Mouse (Mus musculus) hindbrain, embryonic 14.5 days (tissue): ENCODE measurements around the gene Rai14. TPM values are rescaled to one million over a fixed set of nuclear protein-coding genes. Genes with fewer than 3 reads are reported as not detected.

ENCODE experiments used
- ATAC-seq: fragments of 200-750 bp; cut with Nextera tagmentation; 2 replicates; pipeline ENCODE4 v1.8.0; 2017; ENCODE audit warnings: moderate number of reproducible peaks, mild to moderate bottlenecking, moderate TSS enrichment, moderate library complexity; ENCODE audit not compliant: low FRiP score
- DNase-seq: peaks from one replicate; pipeline ENCODE4 v3.0.0-alpha.2; 2015; ENCODE audit warnings: low spot score
- H3K27ac ChIP-seq: fragments of 300-500 bp; sonication (generic); 2 replicates; pipeline ENCODE4 v1.5.1; 2014; ENCODE audit warnings: mild to moderate bottlenecking, moderate library complexity
- H3K27me3 ChIP-seq: fragments of 300-500 bp; sonication (generic); 2 replicates; pipeline ENCODE4 v1.6.1; 2014; ENCODE audit warnings: mild to moderate bottlenecking, low read length, mixed read lengths; ENCODE audit not compliant: control insufficient read depth, insufficient read depth
- H3K36me3 ChIP-seq: fragments of 300-500 bp; sonication (generic); replicated peaks from 2 replicates; pipeline ENCODE4 v1.6.1; 2014; ENCODE audit not compliant: control insufficient read depth, insufficient read depth
- H3K4me1 ChIP-seq: fragments of 300-500 bp; sonication (generic); replicated peaks from 2 replicates; pipeline ENCODE4 v1.6.1; 2014; ENCODE audit warnings: antibody characterized with exemption, low read length, mixed read lengths; ENCODE audit not compliant: control insufficient read depth, insufficient read depth
- H3K4me2 ChIP-seq: fragments of 300-500 bp; sonication (generic); replicated peaks from 2 replicates; pipeline ENCODE4 v1.6.1; 2014; ENCODE audit warnings: mild to moderate bottlenecking, moderate library complexity
- H3K4me3 ChIP-seq: fragments of 300-500 bp; sonication (generic); replicated peaks from 2 replicates; pipeline ENCODE4 v1.5.1; 2014; ENCODE audit warnings: mild to moderate bottlenecking, low read length
- H3K9ac ChIP-seq: fragments of 300-500 bp; sonication (generic); 2 replicates; pipeline ENCODE4 v1.6.1; 2014
- H3K9me3 ChIP-seq: fragments of 300-500 bp; sonication (generic); 2 replicates; pipeline ENCODE4 v1.6.1; 2016; ENCODE audit warnings: low read length; ENCODE audit not compliant: control insufficient read depth
- WGBS: fragments of 180-500 bp; shearing (Covaris S2); extraction: QIAGEN DNeasy Blood & Tissue Kit; methylation state at CpG from one replicate; pipeline ENCODE4 v1.1.7; 2014; 5-methylcytosine and 5-hydroxymethylcytosine counted together
- polyA plus RNA-seq: library from polyadenylated mRNA; unstranded; fragments of >200 nt; fragmentation: Nextera tagmentation; extraction: Ambion mirVana; gene quantifications from 2 replicates; pipeline ENCODE4 v1.2.1, GENCODE M21; 2014

The Rai14 gene
- polyA plus RNA-seq, 1 experiment from 2014 or later = 12.9 TPM

DNA sequence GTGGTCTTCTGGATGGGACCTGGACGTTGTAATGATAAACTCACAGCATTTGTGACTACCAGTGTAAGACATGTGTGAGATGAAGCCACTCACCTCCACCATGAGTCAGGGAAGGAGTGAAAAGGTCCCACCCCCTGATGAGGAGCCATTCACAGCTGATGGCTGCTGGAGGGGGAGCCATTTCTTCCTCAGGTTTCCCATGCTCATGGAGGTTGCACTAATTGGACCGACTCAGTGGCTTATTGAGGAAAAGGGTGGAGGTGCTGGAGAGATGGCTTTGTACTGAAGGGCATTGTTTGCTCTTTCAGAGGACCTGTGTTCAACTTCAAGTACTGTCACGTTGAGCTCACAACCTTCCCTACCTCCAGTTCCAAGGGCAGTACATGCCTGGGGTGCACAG, 10.4 kb upstream of the Rai14 start:
- no peaks in the 10 kb centered on the region for H3K27me3 ChIP-seq
- DNase-seq (no peak), ATAC-seq (no peak)
- H3K4me2 ChIP-seq = no peak overlapping the region
- peaks cover 4% of the 10 kb centered on the region for H3K4me1 ChIP-seq
- H3K9ac ChIP-seq = no peak overlapping the region
- no peaks in the 10 kb centered on the region for H3K36me3 ChIP-seq
- H3K9me3 ChIP-seq = no peaks in the 10 kb centered on the region
- no peak overlapping the region for H3K27ac ChIP-seq
- no peak overlapping the region for H3K4me3 ChIP-seq
- 86% methylated on average over 3 of the region's 3 CpGs for WGBS

DNA sequence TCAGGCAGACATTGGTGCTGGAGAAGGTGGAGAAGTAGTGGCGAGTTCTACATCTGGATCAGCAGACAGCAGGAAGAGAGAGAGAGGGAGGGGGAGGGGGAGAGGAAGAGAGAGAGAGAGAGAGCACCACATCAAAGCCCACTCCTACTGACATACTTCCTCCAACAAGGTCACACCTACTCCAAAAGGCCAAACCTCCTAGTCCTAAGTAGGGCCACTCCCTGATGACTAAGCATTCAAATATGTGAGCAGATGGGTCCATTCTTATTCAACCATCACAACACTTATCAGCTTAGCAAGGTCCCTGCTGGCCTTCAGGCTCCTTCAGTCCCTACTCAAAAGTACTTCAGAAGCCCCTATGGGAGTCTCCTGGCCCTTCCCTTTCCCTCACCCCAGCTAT, 9.1 kb upstream of the Rai14 start:
- DNase-seq = no peak
- no peak overlapping the region for H3K4me2 ChIP-seq
- no peaks in the 10 kb centered on the region for H3K36me3 ChIP-seq
- WGBS = 45% methylated on average over 1 of the region's 1 CpGs
- no peak overlapping the region for H3K9ac ChIP-seq
- no peak overlapping the region for H3K27ac ChIP-seq
- H3K4me1 ChIP-seq = peaks cover 4% of the 10 kb centered on the region
- H3K4me3 ChIP-seq = no peak overlapping the region
- no peaks in the 10 kb centered on the region for H3K9me3 ChIP-seq
- H3K27me3 ChIP-seq = no peaks in the 10 kb centered on the region
- ATAC-seq = no peak

DNA sequence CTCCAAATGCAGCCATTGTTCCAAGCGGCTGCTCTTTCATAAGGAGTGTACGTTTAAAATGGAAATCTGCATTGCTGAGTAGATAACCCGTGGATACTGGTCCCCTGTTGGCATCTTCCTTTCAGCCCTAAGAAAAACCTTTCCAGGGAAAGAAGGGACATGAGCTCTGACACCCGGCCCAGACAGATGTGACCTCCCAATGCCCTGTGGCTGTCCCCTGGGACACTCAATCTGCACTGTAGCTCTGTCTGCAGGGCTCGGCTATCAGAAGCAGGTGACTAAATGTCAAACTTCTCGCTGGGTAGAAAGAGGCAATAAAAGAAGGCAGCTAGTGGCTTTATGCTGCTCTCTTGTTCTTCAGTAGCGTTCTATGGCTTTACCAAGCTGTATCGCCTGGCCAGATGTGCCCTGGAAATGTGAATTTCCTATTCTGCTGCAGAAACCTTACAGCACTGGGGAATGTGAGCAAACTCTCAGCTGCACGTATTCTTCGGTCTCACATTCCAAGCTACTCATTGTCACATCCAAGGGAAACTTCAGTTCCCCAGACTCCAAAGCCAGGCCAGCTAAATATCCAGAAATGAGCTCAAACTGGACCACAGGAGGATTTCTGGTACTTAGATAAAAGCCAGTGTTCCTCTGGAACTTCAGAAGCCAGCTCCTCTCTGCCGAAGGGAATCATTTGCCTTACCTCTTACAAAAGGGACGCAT, 8.4 kb upstream of the Rai14 start:
- Histone ChIP-seq H3K27me3 (no peaks in the 10 kb centered on the region), H3K9me3 (no peaks in the 10 kb centered on the region), H3K27ac (no peak overlapping the region), H3K9ac (no peak overlapping the region), H3K4me2 (no peak overlapping the region), H3K4me1 (peaks cover 4% of the 10 kb centered on the region), H3K36me3 (no peaks in the 10 kb centered on the region), H3K4me3 (no peak overlapping the region)
- no peak for DNase-seq
- WGBS = 17% methylated on average over 12 of the region's 12 CpGs
- ATAC-seq = 0 out of 2 replicates have a peak, but pooled peaks have one; percentile 51

DNA sequence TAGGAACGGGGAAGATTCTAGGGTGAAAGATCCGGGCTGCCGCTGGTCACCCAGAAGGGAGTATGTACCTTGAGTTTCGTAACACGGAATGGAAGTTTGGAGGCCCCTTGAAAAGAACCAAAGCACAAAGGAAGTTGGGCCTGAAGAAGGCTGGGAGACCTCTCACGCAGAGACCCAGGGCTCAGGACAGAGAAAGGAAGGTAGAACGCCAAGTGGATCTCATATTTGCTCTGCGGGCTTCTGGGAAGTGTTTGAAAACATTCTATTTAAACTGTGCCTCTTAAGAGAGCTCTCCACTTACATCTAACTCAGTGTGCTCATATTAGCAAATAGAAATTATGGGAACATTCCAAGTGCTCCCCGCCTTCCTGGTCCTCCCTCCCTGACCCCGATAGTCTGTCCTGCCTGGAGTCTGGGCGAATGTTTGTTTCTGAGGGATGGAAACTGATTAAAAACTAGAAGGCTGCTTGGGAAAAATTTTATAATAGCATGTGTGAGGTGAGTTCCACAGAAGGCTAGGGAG, 6.9 kb upstream of the Rai14 start:
- no peak overlapping the region for H3K9ac ChIP-seq
- 92% methylated on average over 11 of the region's 11 CpGs for WGBS

DNA sequence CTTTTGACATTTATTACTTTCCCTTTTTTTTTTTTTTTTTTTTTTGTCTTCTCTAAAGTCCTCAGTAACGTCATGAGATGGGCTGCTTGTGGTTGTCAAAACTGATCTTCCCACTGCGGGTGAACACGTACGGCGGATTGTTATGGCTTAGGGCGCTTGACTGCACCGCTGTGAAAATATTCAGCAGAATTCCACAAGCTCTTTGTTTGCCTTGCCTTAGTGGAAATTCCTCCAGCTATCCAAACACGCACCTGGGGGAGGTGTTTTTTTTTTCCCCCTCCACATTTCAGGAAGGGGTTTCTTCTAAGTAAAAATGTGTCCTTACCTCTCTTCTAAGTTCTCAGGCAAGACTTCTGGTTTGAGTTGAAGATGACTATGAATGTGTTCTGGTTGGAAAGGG, 6.2 kb upstream of the Rai14 start:
- 84% methylated on average over 8 of the region's 8 CpGs for WGBS

More for the DNA sequence above, 6.9 kb upstream of the Rai14 start:
- Histone ChIP-seq H3K27ac (no peak overlapping the region), H3K9me3 (no peaks in the 10 kb centered on the region), H3K27me3 (no peaks in the 10 kb centered on the region), H3K4me1 (peaks cover 4% of the 10 kb centered on the region), H3K4me2 (no peak overlapping the region), H3K4me3 (no peak overlapping the region), H3K36me3 (no peaks in the 10 kb centered on the region)
- ATAC-seq = no peak
- no peak for DNase-seq

DNA sequence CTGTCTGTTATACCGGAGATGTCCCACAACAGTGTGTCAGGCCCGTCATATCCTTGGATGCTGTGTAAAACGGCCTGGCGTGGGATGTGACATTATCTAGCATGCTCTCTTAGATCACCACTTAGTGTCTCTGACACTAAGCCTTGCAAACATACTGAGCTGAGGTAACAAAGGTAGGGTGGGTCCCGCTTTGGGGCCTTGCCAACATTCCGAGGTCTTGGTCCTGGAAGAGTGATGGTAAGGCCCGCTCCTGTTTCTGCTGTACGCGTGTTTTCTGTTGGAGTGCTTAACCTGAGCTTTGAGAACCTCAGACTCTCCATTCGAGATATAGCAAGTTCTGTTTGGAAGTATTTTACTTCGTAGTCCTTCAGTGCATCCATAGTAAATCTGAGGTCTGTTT, 5.8 kb upstream of the Rai14 start:
- Histone ChIP-seq H3K4me2 (no peak overlapping the region), H3K36me3 (no peaks in the 10 kb centered on the region), H3K4me3 (no peak overlapping the region), H3K27ac (no peak overlapping the region), H3K9me3 (no peaks in the 10 kb centered on the region), H3K27me3 (no peaks in the 10 kb centered on the region), H3K4me1 (peaks cover 4% of the 10 kb centered on the region), H3K9ac (no peak overlapping the region)
- no peak for DNase-seq
- no peak for ATAC-seq
- WGBS = 93% methylated on average over 11 of the region's 11 CpGs

More for the DNA sequence above, 6.2 kb upstream of the Rai14 start:
- no peak overlapping the region for H3K4me2 ChIP-seq
- no peak for ATAC-seq
- DNase-seq = no peak
- H3K4me3 ChIP-seq = no peak overlapping the region
- H3K9me3 ChIP-seq = no peaks in the 10 kb centered on the region
- H3K27me3 ChIP-seq = no peaks in the 10 kb centered on the region
- H3K9ac ChIP-seq = no peak overlapping the region
- H3K4me1 ChIP-seq = peaks cover 4% of the 10 kb centered on the region
- H3K36me3 ChIP-seq = no peaks in the 10 kb centered on the region
- H3K27ac ChIP-seq = no peak overlapping the region

DNA sequence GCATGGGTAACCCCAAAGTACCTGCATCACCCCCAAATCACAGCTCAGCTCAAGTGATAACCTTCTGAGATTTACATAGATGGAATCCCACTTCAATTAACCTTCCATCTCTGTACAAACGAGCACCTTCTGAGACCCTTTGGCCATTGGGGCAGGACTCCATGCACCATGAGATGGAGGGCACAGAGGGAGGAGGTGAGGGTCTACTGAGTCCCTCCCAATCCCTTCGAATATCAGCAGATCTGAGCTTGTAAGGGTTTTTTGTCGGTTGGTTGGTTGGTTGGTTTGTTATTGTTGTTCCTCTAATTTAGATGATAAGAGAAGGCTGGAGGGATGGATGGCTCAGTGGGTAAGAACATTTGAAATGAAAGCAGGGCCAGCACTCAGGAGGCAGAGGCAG, 5.1 kb upstream of the Rai14 start:
- H3K27ac ChIP-seq = no peak overlapping the region
- H3K36me3 ChIP-seq = no peaks in the 10 kb centered on the region
- peaks cover 7% of the 10 kb centered on the region for H3K4me1 ChIP-seq
- H3K4me2 ChIP-seq = no peak overlapping the region
- H3K27me3 ChIP-seq = no peaks in the 10 kb centered on the region
- no peak overlapping the region for H3K4me3 ChIP-seq
- no peak for ATAC-seq
- WGBS = 89% methylated on average over 3 of the region's 3 CpGs
- no peak for DNase-seq
- H3K9ac ChIP-seq = no peak overlapping the region
- no peaks in the 10 kb centered on the region for H3K9me3 ChIP-seq

DNA sequence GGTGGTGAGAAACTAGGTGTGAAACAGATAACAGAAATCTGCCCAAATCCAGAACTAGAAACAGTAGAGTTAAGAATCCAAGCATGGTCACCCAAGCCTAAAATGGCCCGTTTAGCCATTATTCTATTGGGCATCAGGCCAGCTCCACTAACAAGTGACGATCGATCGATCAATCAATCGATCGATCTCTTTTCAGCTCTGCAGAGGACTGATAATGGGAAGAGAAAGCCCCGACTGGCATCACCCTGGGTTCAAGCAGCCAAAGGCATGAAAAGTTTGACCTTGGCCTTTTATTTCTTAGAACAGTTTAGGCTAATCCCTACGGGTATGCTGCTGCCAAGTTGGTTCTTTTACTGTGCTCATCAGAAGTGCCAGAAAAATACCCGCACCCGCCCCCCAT, 4.3 kb upstream of the Rai14 start:
- H3K27ac ChIP-seq = no peak overlapping the region
- no peaks in the 10 kb centered on the region for H3K27me3 ChIP-seq
- no peak overlapping the region for H3K4me2 ChIP-seq
- ATAC-seq (no peak), DNase-seq (no peak)
- no peaks in the 10 kb centered on the region for H3K9me3 ChIP-seq
- no peak overlapping the region for H3K9ac ChIP-seq
- peaks cover 8% of the 10 kb centered on the region for H3K4me1 ChIP-seq
- H3K36me3 ChIP-seq = no peaks in the 10 kb centered on the region
- H3K4me3 ChIP-seq = no peak overlapping the region
- 90% methylated on average over 10 of the region's 10 CpGs for WGBS

DNA sequence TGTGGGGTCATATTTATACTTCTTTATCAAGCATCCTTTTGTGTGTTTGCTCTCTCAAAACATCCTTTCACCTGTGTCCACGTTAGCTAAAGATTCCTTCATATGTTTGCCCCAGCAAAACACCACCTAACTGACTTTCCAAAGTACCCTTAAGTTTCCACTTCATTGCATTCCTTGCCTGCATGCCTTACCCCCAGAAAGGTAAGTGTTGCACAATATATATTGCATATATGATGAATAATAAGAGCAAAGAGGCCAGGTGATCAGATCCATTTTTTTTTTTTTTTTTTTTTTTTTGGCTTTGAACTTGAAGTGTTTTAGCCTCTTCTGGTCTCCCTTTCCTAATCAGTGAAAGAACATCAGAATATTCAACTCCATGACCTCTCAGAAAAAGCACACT, 2.9 kb upstream of the Rai14 start:
- Histone ChIP-seq H3K27ac (no peak overlapping the region), H3K9ac (no peak overlapping the region), H3K4me3 (no peak overlapping the region), H3K4me1 (peaks cover 17% of the 10 kb centered on the region), H3K27me3 (no peaks in the 10 kb centered on the region), H3K9me3 (no peaks in the 10 kb centered on the region), H3K4me2 (no peak overlapping the region), H3K36me3 (no peaks in the 10 kb centered on the region)
- 93% methylated on average over 1 of the region's 1 CpGs for WGBS
- ATAC-seq (no peak), DNase-seq (no peak)

DNA sequence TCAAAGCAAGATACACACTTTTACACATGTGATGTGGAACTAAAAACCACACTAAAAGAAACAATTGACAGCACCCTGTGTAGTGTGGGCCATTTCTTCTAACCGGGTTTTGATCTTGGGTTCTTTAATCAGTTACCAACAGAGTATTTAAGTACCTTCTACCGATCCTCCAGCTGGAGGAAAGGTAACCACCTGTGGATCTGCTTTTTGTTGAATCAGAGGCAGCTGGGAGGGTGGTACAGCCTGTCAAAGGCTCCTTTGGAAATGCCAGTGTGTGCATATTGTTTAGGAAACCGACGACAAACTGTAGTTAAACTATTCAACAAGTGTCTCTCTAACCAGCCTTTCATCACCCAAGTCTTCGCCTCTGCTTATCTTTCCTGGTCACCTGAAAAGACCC, 1.5 kb upstream of the Rai14 start:
- Histone ChIP-seq H3K27me3 (no peaks in the 10 kb centered on the region), H3K36me3 (no peaks in the 10 kb centered on the region), H3K4me1 (peaks cover 22% of the 10 kb centered on the region), H3K27ac (no peak overlapping the region), H3K4me2 (no peak overlapping the region), H3K9me3 (no peaks in the 10 kb centered on the region), H3K9ac (no peak overlapping the region), H3K4me3 (no peak overlapping the region)
- no peak for ATAC-seq
- no peak for DNase-seq
- 16% methylated on average over 5 of the region's 5 CpGs for WGBS
